Mouse (Mus musculus) hindbrain, embryonic 16.5 days (tissue): ENCODE data around the gene Uhrf1. TPM values are rescaled to one million over a fixed set of nuclear protein-coding genes. Genes with fewer than 3 reads are reported as not detected.

Source experiments
- polyA plus RNA-seq: library from polyadenylated mRNA; unstranded; fragments of >200 nt; fragmentation: Nextera tagmentation; extraction: Ambion mirVana; gene quantifications from 2 replicates; pipeline ENCODE4 v1.2.1, GENCODE M21; 2015

The Uhrf1 gene
- polyA plus RNA-seq, 1 experiment from 2014 or later = 23.3 TPM

Other genes starting within 250 kb of the Uhrf1 start
- 77.6 and 79.5 TPM in 2 replicates for gene Ubxn6, start 228.3 kb upstream of the Uhrf1 start, polyA plus RNA-seq
- 125 and 136 TPM in 2 replicates for gene Hdgfl2, start 223.7 kb upstream of the Uhrf1 start, polyA plus RNA-seq
- 0.07 and 0.10 TPM in 2 replicates for gene Plin4, start 193.5 kb upstream of the Uhrf1 start, polyA plus RNA-seq
- gene Plin5, start 185.7 kb upstream of the Uhrf1 start, polyA plus RNA-seq = 2.4 and 3.4 TPM in 2 replicates
- 0.68 and 0.91 TPM in 2 replicates for gene Lrg1, start 181.3 kb upstream of the Uhrf1 start, polyA plus RNA-seq
- gene Sema6b, start 163.0 kb upstream of the Uhrf1 start, polyA plus RNA-seq = 12.5 and 12.7 TPM in 2 replicates
- 9.1 and 9.9 TPM in 2 replicates for gene Tnfaip8l1, start 140.8 kb upstream of the Uhrf1 start, polyA plus RNA-seq
- 81.4 and 88.4 TPM in 2 replicates for gene Mydgf, start 119.4 kb upstream of the Uhrf1 start, polyA plus RNA-seq
- 21.0 and 29.3 TPM in 2 replicates for gene Dpp9, start 84.4 kb upstream of the Uhrf1 start, polyA plus RNA-seq
- gene Fem1a, start 46.5 kb upstream of the Uhrf1 start, polyA plus RNA-seq = 17.4 and 18.2 TPM in 2 replicates
- gene Ticam1, start 26.5 kb upstream of the Uhrf1 start, polyA plus RNA-seq = 1.5 and 1.9 TPM in 2 replicates
- 15.5 and 21.1 TPM in 2 replicates for gene Plin3, start 10.4 kb upstream of the Uhrf1 start, polyA plus RNA-seq
- gene Arrdc5, start 3.0 kb upstream of the Uhrf1 start, polyA plus RNA-seq = not detected in 2 replicates
- 53.5 and 70.3 TPM in 2 replicates for gene Kdm4b, start 22.7 kb downstream of the Uhrf1 start, polyA plus RNA-seq
- 229 and 264 TPM in 2 replicates for gene Ptprs, start 173.2 kb downstream of the Uhrf1 start, polyA plus RNA-seq
- not detected in 2 replicates for gene Znrf4, start 209.1 kb downstream of the Uhrf1 start, polyA plus RNA-seq